Mouse (Mus musculus) forelimb bud, embryonic 11.5 days (tissue): ENCODE measurements around the gene Klra10.
"Not testable (repeated sequence)": the region's sequence is repeated elsewhere in the genome, so short reads cannot be mapped to it uniquely, and the experiment has no call there.

Experiments used
- DNase-seq: peaks from one replicate; pipeline ENCODE4 v3.0.0-alpha.2; 2012; ENCODE audit warnings: low read depth, low spot score

Gene Klra10

DNA sequence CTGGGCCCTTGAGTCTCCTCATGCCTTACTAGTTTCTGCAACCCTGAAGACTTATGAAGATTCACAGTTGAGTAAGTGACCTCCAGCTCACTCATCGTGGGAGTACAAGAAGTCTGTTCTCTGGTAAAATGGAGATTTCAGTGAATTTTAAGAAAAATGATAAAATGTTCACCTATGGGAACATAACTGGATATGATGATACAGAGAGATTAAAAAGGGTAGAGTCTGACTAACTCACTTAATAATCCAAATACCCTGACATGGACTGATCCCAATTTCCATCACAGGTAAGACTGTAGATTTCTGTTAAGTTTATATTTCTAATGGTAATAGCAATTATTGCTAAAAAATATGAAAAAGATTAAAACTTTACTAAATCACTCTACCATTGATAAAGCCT is at the start of gene Klra10:
Klra10 (minus strand) TSS at position 101 of the 400 bp plus-strand sequence.
- DNase-seq = not testable (repeated sequence)

DNA sequence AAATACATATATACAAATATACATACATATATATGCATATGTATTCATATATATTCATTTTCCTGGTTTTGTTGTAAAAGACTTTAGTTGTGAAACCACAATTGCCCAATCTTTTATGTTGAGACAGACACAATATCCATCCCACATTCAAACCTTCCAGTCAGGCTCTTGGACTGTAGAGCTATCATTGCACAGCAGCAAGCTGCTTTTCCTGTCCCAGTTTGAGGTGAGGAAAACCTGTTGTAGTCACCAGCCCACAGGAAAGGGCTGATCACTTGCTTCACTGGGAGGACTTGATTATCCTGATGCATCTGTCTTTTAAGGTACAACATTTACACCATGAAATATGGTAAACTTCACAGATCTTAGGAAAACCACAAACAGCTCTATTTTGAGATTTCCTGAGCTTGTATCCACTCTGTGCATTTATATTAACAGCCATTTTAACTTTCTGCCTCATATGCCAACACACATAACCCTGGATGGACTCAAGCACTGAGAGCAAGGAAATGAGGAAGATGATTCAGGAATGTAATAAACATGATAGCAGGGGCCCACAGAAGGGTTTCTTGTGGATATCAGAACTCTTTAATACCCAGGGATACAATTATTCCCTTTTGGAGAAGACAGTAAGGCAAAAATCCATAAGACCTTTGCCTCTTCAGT is 6.4 kb upstream of the Klra10 start:
- DNase-seq = no peak

DNA sequence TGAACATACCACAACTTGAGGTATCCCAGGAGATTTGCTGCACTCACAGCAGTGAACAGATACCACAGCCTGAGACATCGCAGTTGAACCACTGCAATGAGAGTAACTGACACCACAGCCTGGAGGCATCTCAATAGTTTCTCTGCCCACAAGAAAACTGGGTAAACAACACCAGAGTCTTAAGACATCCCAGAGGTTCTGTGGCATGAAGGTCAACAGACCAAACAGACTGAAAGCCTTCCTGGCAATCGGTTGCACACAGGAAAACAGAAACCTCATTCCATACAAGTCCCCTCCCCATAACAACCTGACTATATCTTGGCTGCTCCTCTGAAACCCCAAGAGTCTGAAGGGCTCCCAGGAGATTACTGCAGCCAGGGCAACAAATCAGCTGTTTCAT is 26.4 kb downstream of the Klra10 start:
- no peak for DNase-seq

DNA sequence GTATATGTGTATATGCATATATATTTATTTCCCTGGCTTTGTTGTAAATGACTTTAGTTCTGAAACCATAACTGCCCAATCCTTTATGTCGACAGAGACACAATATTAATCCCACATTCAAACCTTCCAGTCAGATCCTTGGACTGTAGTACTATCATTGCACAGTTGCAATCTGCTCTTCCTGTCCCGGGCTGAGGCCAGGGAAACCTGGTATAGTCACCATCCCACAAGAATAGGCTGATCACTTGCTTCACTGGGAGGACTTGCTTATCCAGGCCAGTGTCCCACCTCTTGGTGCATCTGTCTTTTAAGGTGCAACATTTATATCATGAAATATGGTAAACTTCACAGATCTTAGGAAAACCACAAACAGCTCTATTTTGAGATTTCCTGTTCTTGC is 44.2 kb downstream of the Klra10 start:
- DNase-seq = no peak

DNA sequence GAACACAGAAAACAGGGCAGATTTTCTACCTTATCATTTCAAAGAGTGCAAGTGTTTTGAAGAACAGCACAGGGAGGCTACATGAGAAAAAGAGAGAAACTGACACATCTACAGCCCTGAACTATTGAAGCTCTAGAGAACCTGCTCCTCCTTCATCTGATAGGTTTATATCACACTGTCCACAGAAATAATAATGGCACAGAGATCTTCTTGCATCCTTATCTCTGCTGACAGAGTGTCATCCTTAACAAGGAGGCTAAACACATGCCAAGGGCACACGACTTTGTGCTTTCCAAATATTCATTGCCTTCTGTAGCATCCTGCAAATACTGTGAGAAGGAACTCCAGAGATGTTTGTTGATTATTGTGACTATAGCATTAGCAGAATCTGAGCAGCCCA is 45.1 kb downstream of the Klra10 start:
- no peak for DNase-seq

DNA sequence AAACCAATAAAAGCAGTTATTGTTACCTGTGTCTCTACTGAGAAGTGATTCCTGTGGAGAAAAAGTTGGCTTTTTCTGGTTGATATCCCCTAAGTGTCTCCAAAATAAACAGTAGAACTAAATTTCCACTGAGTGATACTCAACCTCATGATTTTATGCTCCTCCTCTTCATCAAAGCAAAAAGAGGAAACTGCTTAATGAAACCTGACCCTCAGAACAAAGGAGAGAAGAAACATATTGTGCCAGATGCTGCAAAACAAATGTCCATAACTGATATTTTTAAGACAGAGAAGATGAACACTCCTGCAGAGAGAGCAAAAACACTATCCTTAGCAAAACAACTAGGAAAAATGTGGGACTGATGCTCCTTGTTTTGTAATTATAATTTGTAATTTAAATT is 48.5 kb downstream of the Klra10 start, which contains the start of gene Klra7:
Klra7 (minus strand) TSS at position 101 of the 400 bp plus-strand sequence.
- DNase-seq = no peak
